27 mouse cellular contexts compared by ENCODE assay signal in the genomic region with DNA sequence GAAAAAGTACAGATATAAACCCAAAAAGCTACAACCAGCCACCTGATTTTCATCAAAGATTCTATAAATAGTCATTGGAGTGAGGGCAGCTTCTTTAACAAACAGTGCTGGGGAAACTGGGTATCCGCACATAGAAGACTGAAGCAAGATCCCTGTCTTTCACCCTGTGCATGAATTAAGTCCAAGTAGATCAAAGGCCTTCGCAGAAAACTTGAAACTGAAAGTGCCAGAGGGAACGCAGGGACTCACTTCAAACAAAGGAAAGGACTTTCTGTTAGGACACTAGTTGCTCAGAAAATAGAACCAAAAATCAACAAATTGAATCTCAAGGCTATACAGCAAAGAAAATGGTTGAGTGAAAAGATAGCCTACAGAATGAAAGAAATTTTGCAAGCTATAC.
"Had no signal": no experiment of that assay in that cellular context is flagged by ENCODE, and none has a peak within 500 bp of the region (broad histone marks: within the 10 kb centered on the region; RNA-seq: fewer than 3 reads in every experiment).

No protein-coding gene starts in this region.

- H3K27me3 ChIP-seq: heart, embryonic 12.5 days; hindbrain, embryonic 12.5 days; intestine, embryonic 15.5 days; kidney, embryonic 15.5 days; limb, embryonic 13.5 days; limb, embryonic 15.5 days; liver, embryonic 12.5 days had no signal

- H3K36me3 ChIP-seq: heart, embryonic 12.5 days; hindbrain, embryonic 10.5 days; hindbrain, embryonic 12.5 days; intestine, embryonic 15.5 days; kidney, embryonic 15.5 days; limb, embryonic 13.5 days; limb, embryonic 15.5 days; liver, embryonic 12.5 days had no signal

- ATAC-seq: hindbrain, embryonic 16.5 days; inflammation-experienced regulatory T-cells, adult 6 months; intestine, embryonic 15.5 days; intestine, postnatal 0 days; liver, embryonic 12.5 days had no signal

- H3K9me3 ChIP-seq: hindbrain, embryonic 12.5 days; intestine, embryonic 15.5 days; kidney, embryonic 15.5 days; limb, embryonic 13.5 days; limb, embryonic 15.5 days; liver, embryonic 12.5 days had no signal

- H3K27ac ChIP-seq: heart, adult 2 months; hindbrain, embryonic 10.5 days; hindbrain, embryonic 12.5 days; hindbrain, embryonic 14.5 days; intestine, embryonic 15.5 days; kidney, embryonic 15.5 days; kidney, postnatal 0 days; layer of hippocampus, adult 2 months; limb, embryonic 13.5 days; limb, embryonic 15.5 days; liver, embryonic 12.5 days; liver, embryonic 14.5 days had no signal

- H3K4me1 ChIP-seq: heart, embryonic 12.5 days; hindbrain, embryonic 10.5 days; hindbrain, embryonic 12.5 days; intestine, embryonic 15.5 days; limb, embryonic 13.5 days; limb, embryonic 15.5 days; liver, embryonic 12.5 days had no signal

- H3K4me2 ChIP-seq: heart, embryonic 12.5 days; hindbrain, embryonic 12.5 days; hindbrain, embryonic 14.5 days; intestine, embryonic 15.5 days; kidney, embryonic 15.5 days; limb, embryonic 13.5 days; limb, embryonic 15.5 days; liver, embryonic 12.5 days had no signal

- H3K9ac ChIP-seq: heart, embryonic 12.5 days; hindbrain, embryonic 12.5 days; hindbrain, embryonic 14.5 days; intestine, embryonic 15.5 days; kidney, embryonic 15.5 days; limb, embryonic 13.5 days; limb, embryonic 15.5 days; liver, embryonic 12.5 days; liver, embryonic 14.5 days had no signal

- DNase-seq: gastrocnemius, postnatal 14 days; gastrocnemius, postnatal 36 days; heart, adult 11 months; heart, adult 2 months; heart, postnatal 10 days; heart, postnatal 4 days; kidney, adult 18-20 months; kidney, adult 9 months; kidney, postnatal 25 days; kidney, postnatal 4 days; layer of hippocampus, postnatal 36 days; left cerebral cortex, postnatal 4 days had no signal

- H3K4me3 ChIP-seq: heart, adult 2 months; heart, embryonic 12.5 days; hindbrain, embryonic 10.5 days; hindbrain, embryonic 12.5 days; intestine, embryonic 15.5 days; kidney, embryonic 15.5 days; layer of hippocampus, adult 2 months; limb, embryonic 13.5 days; limb, embryonic 15.5 days; liver, embryonic 12.5 days had no signal
